Comparison of ENCODE assay signal across 24 mouse cellular contexts in the genomic region with DNA sequence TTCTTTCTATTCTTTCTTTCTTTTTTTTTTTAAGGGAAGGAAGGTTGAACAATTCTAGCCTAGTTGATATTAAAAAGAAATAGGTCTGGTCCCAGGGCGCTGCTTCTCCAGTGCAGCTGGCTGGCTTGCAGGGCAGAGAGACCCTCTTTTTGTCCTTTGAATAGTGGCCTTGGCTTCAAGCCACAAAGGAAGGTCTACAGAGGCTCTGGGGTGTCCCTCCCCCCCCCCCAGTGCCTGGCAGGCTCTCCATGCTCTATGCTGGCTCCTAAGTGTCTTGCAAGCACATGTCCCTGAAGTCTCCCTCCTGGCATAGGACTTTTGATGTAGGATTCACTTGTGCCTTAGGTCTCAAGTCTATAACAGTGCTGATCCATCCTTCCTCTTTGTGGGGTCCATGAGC. TPM values are rescaled to one million over a fixed set of nuclear protein-coding genes. Genes with fewer than 3 reads are reported as not detected.
DNase-seq lines count a peak whose midpoint lies in the region; ATAC-seq and TF ChIP-seq lines count a peak whose summit lies in the region.
"Had no signal": no experiment of that assay in that cellular context is flagged by ENCODE, and none has a peak within 500 bp of the region (broad histone marks: within the 10 kb centered on the region; RNA-seq: fewer than 3 reads in every experiment).

No protein-coding gene starts in this region.

- H3K4me1 ChIP-seq in hindbrain, embryonic 13.5 days (replicated peaks), result no peaks in the 10 kb centered on the region
- H3K4me1 ChIP-seq in hindbrain, embryonic 12.5 days, result no peaks in the 10 kb centered on the region
- H3K4me1 ChIP-seq in hindbrain, postnatal 0 days (ENCODE audit: insufficient read depth, low read length), result no peaks in the 10 kb centered on the region
- H3K4me1 ChIP-seq in hindbrain, embryonic 14.5 days (replicated peaks; ENCODE audit: control insufficient read depth, insufficient read depth, low read length), result no peaks in the 10 kb centered on the region; the same call in 1 of the 2 replicates
- no peaks in the 10 kb centered on the region for H3K4me1 ChIP-seq in midbrain, embryonic 14.5 days (ENCODE audit: control insufficient read depth, insufficient read depth, low read length)
- no peaks in the 10 kb centered on the region for H3K4me1 ChIP-seq in midbrain, embryonic 10.5 days
- H3K4me1 ChIP-seq: embryonic facial prominence, embryonic 12.5 days; embryonic facial prominence, embryonic 15.5 days; forebrain, embryonic 15.5 days; heart, embryonic 10.5 days; heart, embryonic 13.5 days had no signal

- 88% methylated on average over 1 of the region's 1 CpGs for WGBS in hindbrain, embryonic 13.5 days
- WGBS in hindbrain, embryonic 12.5 days, result 85% methylated on average over 1 of the region's 1 CpGs
- WGBS in hindbrain, postnatal 0 days, result 50% methylated on average over 1 of the region's 1 CpGs
- WGBS in hindbrain, embryonic 14.5 days, result 72% methylated on average over 1 of the region's 1 CpGs
- WGBS in midbrain, embryonic 14.5 days, result 96% methylated on average over 1 of the region's 1 CpGs
- WGBS in midbrain, embryonic 10.5 days, result 89% methylated on average over 1 of the region's 1 CpGs

- no peak for TF ChIP-seq POLR2A in brain, embryonic 14.5 days (IDR thresholded peaks at IDR 0.05; ENCODE audit: borderline replicate concordance, extremely low read depth, insufficient read depth, insufficient read length, poor library complexity, severe bottlenecking)

- no peaks in the 10 kb centered on the region for H3K36me3 ChIP-seq in hindbrain, embryonic 13.5 days
- no peaks in the 10 kb centered on the region for H3K36me3 ChIP-seq in hindbrain, embryonic 12.5 days
- H3K36me3 ChIP-seq in hindbrain, postnatal 0 days (ENCODE audit: insufficient read depth, low read length), result no peaks in the 10 kb centered on the region
- H3K36me3 ChIP-seq in hindbrain, embryonic 14.5 days (replicated peaks; ENCODE audit: control insufficient read depth, insufficient read depth), result no peaks in the 10 kb centered on the region
- H3K36me3 ChIP-seq in midbrain, embryonic 14.5 days (ENCODE audit: control insufficient read depth, insufficient read depth, low read length), result no peaks in the 10 kb centered on the region
- H3K36me3 ChIP-seq in midbrain, embryonic 10.5 days, result no peaks in the 10 kb centered on the region
- H3K36me3 ChIP-seq: embryonic facial prominence, embryonic 12.5 days; embryonic facial prominence, embryonic 15.5 days; forebrain, embryonic 15.5 days; heart, embryonic 10.5 days; heart, embryonic 13.5 days had no signal

- H3K4me3 ChIP-seq in hindbrain, embryonic 13.5 days, result no peak overlapping the region
- no peak overlapping the region for H3K4me3 ChIP-seq in hindbrain, embryonic 12.5 days
- H3K4me3 ChIP-seq in hindbrain, postnatal 0 days (ENCODE audit: low read length), result no peak overlapping the region
- H3K4me3 ChIP-seq in hindbrain, embryonic 14.5 days (replicated peaks; ENCODE audit: low read length), result no peak overlapping the region
- H3K4me3 ChIP-seq in midbrain, embryonic 14.5 days (replicated peaks; ENCODE audit: low read depth, low read length), result no peak overlapping the region
- H3K4me3 ChIP-seq in midbrain, embryonic 10.5 days, result no peak overlapping the region
- H3K4me3 ChIP-seq: embryonic facial prominence, embryonic 12.5 days; embryonic facial prominence, embryonic 15.5 days; forebrain, embryonic 15.5 days; heart, adult 2 months; heart, embryonic 10.5 days; heart, embryonic 13.5 days had no signal

- no peak for TF ChIP-seq CTCF in hindbrain, postnatal 0 days (IDR thresholded peaks at IDR 0.05; ENCODE audit: low read depth)
- no peak for TF ChIP-seq CTCF in brain, embryonic 14.5 days (IDR thresholded peaks at IDR 0.05; ENCODE audit: borderline replicate concordance, extremely low read depth, insufficient read depth, insufficient read length)

- peaks cover 25% of the 10 kb centered on the region for H3K27me3 ChIP-seq in hindbrain, embryonic 13.5 days
- peaks cover 12% of the 10 kb centered on the region for H3K27me3 ChIP-seq in hindbrain, embryonic 12.5 days
- no peaks in the 10 kb centered on the region for H3K27me3 ChIP-seq in hindbrain, postnatal 0 days (ENCODE audit: insufficient read depth, low read length)
- H3K27me3 ChIP-seq in hindbrain, embryonic 14.5 days (ENCODE audit: control insufficient read depth, insufficient read depth, low read length), result 0 out of 2 replicates have a peak, but pooled peaks cover 4% of the 10 kb centered on the region
- H3K27me3 ChIP-seq in midbrain, embryonic 14.5 days (ENCODE audit: control insufficient read depth, insufficient read depth, low read length), result peaks cover 5% of the 10 kb centered on the region; the same call in 1 of the 2 replicates
- peaks cover 23% of the 10 kb centered on the region for H3K27me3 ChIP-seq in midbrain, embryonic 10.5 days (ENCODE audit: low read depth, poor library complexity, severe bottlenecking)

- peak; percentile 46 for DNase-seq in hindbrain, postnatal 0 days (ENCODE audit: low spot score)
- DNase-seq in hindbrain, embryonic 14.5 days (ENCODE audit: low spot score), result no peak
- peak; percentile 38 for DNase-seq in midbrain, embryonic 14.5 days
- no peak for DNase-seq in midbrain, embryonic 10.5 days (ENCODE audit: low spot score)
- peak; percentile 52 for DNase-seq in brain, embryonic 14.5 days (ENCODE audit: low read depth)
- DNase-seq: adrenal gland, adult 2 months; adrenal gland, postnatal 14 days; cerebellum, adult 11-12 months; cerebellum, adult 9-10 months; gastrocnemius, postnatal 10 days; gastrocnemius, postnatal 36 days; heart, adult 2 months; heart, postnatal 14 days; heart, postnatal 4 days had no signal

- 0 out of 2 replicates have a peak, but pooled peaks cover 4% of the 10 kb centered on the region for H3K9me3 ChIP-seq in hindbrain, embryonic 13.5 days
- H3K9me3 ChIP-seq in hindbrain, embryonic 12.5 days (replicated peaks), result no peaks in the 10 kb centered on the region
- H3K9me3 ChIP-seq in hindbrain, postnatal 0 days (ENCODE audit: low read length), result no peaks in the 10 kb centered on the region
- H3K9me3 ChIP-seq in hindbrain, embryonic 14.5 days (ENCODE audit: control insufficient read depth, low read length), result 0 out of 2 replicates have a peak, but pooled peaks cover 8% of the 10 kb centered on the region
- H3K9me3 ChIP-seq in midbrain, embryonic 14.5 days (ENCODE audit: control insufficient read depth, low read length), result no peaks in the 10 kb centered on the region
- no peaks in the 10 kb centered on the region for H3K9me3 ChIP-seq in midbrain, embryonic 10.5 days (replicated peaks)
- H3K9me3 ChIP-seq: embryonic facial prominence, embryonic 15.5 days; forebrain, embryonic 15.5 days; heart, embryonic 10.5 days had no signal

- ATAC-seq in hindbrain, embryonic 13.5 days (ENCODE audit: low FRiP score), result no peak
- no peak for ATAC-seq in hindbrain, embryonic 12.5 days (ENCODE audit: low FRiP score)
- ATAC-seq in hindbrain, postnatal 0 days, result no peak
- no peak for ATAC-seq in hindbrain, embryonic 14.5 days (ENCODE audit: low FRiP score)
- no peak for ATAC-seq in midbrain, embryonic 14.5 days (ENCODE audit: low FRiP score, low TSS enrichment)
- no peak for ATAC-seq in inflammation-experienced regulatory T-cells, adult 6 months
- ATAC-seq: CD4-positive, CD25-positive, alpha-beta regulatory T cell, adult 4 months; forebrain, embryonic 15.5 days; intestine, embryonic 16.5 days had no signal

- H3K27ac ChIP-seq in hindbrain, embryonic 13.5 days, result no peak overlapping the region
- H3K27ac ChIP-seq in hindbrain, embryonic 12.5 days, result no peak overlapping the region
- H3K27ac ChIP-seq in hindbrain, postnatal 0 days, result no peak overlapping the region
- no peak overlapping the region for H3K27ac ChIP-seq in hindbrain, embryonic 14.5 days
- no peak overlapping the region for H3K27ac ChIP-seq in midbrain, embryonic 14.5 days (replicated peaks; ENCODE audit: low read depth, low read length)
- no peak overlapping the region for H3K27ac ChIP-seq in midbrain, embryonic 10.5 days (replicated peaks)
- H3K27ac ChIP-seq: embryonic facial prominence, embryonic 12.5 days; embryonic facial prominence, embryonic 15.5 days; forebrain, embryonic 15.5 days; heart, adult 2 months; heart, embryonic 10.5 days; heart, embryonic 13.5 days had no signal

- 0 out of 2 replicates have a peak overlapping the region, but pooled peaks have one; percentile 8 for H3K9ac ChIP-seq in hindbrain, embryonic 13.5 days
- no peak overlapping the region for H3K9ac ChIP-seq in hindbrain, embryonic 12.5 days
- H3K9ac ChIP-seq in hindbrain, postnatal 0 days (replicated peaks; ENCODE audit: low read length), result no peak overlapping the region
- no peak overlapping the region for H3K9ac ChIP-seq in hindbrain, embryonic 14.5 days
- H3K9ac ChIP-seq in midbrain, embryonic 14.5 days (replicated peaks; ENCODE audit: low read length), result no peak overlapping the region
- H3K9ac ChIP-seq: embryonic facial prominence, embryonic 12.5 days; embryonic facial prominence, embryonic 15.5 days; forebrain, embryonic 15.5 days; heart, embryonic 13.5 days had no signal

- H3K4me2 ChIP-seq in hindbrain, embryonic 13.5 days, result no peak overlapping the region
- no peak overlapping the region for H3K4me2 ChIP-seq in hindbrain, embryonic 12.5 days (replicated peaks)
- no peak overlapping the region for H3K4me2 ChIP-seq in hindbrain, postnatal 0 days (ENCODE audit: low read depth, low read length)
- no peak overlapping the region for H3K4me2 ChIP-seq in hindbrain, embryonic 14.5 days (replicated peaks)
- H3K4me2 ChIP-seq in midbrain, embryonic 14.5 days (ENCODE audit: low read length), result no peak overlapping the region
- H3K4me2 ChIP-seq: embryonic facial prominence, embryonic 12.5 days; embryonic facial prominence, embryonic 15.5 days; forebrain, embryonic 15.5 days; heart, embryonic 13.5 days had no signal

RNA-seq across cellular contexts. Expression of gene Cacna1a, which starts 23.0 kb away (rescaled TPM):
- 20.9 and 22.9 TPM in 2 replicates for polyA plus RNA-seq in hindbrain, embryonic 13.5 days (2015; fragmentation: Nextera tagmentation; extraction: Ambion mirVana)
- 13.3 and 16.1 TPM in 2 replicates for polyA plus RNA-seq in hindbrain, embryonic 12.5 days (2016; fragmentation: Nextera tagmentation; extraction: Ambion mirVana)
- 59.5 and 70.5 TPM in 2 replicates for total RNA-seq in hindbrain, postnatal 0 days (2014; rRNA removed)
- polyA plus RNA-seq in hindbrain, postnatal 0 days (2015; fragmentation: Nextera tagmentation; extraction: Ambion mirVana), result 16.5 and 17.4 TPM in 2 replicates
- polyA plus RNA-seq in hindbrain, embryonic 14.5 days (2014; fragmentation: Nextera tagmentation; extraction: Ambion mirVana), result 14.1 and 18.5 TPM in 2 replicates
- polyA plus RNA-seq in midbrain, embryonic 14.5 days (2014; fragmentation: Nextera tagmentation; extraction: Ambion mirVana), result 13.8 and 16.1 TPM in 2 replicates
- polyA plus RNA-seq in midbrain, embryonic 10.5 days (2016; fragmentation: Nextera tagmentation; extraction: Ambion mirVana), result 6.9 and 9.2 TPM in 2 replicates
- polyA plus RNA-seq in brain, embryonic 14.5 days (2012; rRNA removed), result 41.1 and 80.8 TPM in 2 replicates
- polyA plus RNA-seq in inflammation-experienced regulatory T-cells, adult 6 months (2017; shearing (Covaris generic)), result 1 to 10 TPM; 3.4 to 8.2 (median 8.2) TPM

Comparison
In these comparisons a context has a peak if more than half of its experiments do, and no peak if none do; other contexts are left out.
1. DNase-seq: peak in hindbrain, postnatal 0 days (single experiment), midbrain, embryonic 14.5 days (single experiment) and brain, embryonic 14.5 days (single experiment); none in hindbrain, embryonic 14.5 days (single experiment) and midbrain, embryonic 10.5 days (single experiment).